Mouse (Mus musculus) midbrain, embryonic 13.5 days (tissue): ENCODE data around the gene Dctn1. TPM values are rescaled to one million over a fixed set of nuclear protein-coding genes. Genes with fewer than 3 reads are reported as not detected.

Experiments used
- ATAC-seq: fragments of 200-750 bp; cut with Nextera tagmentation; 2 replicates; pipeline ENCODE4 v1.8.0; 2017; ENCODE audit warnings: mild to moderate bottlenecking, moderate TSS enrichment, moderate library complexity
- H3K27ac ChIP-seq: fragments of 300-500 bp; sonication (generic); 2 replicates; pipeline ENCODE4 v1.5.1; 2015; ENCODE audit warnings: inconsistent platforms, mild to moderate bottlenecking, moderate library complexity
- H3K27me3 ChIP-seq: fragments of 300-500 bp; sonication (generic); 2 replicates; pipeline ENCODE4 v1.6.1; 2015; ENCODE audit warnings: mild to moderate bottlenecking, inconsistent platforms
- H3K36me3 ChIP-seq: fragments of 300-500 bp; sonication (generic); 2 replicates; pipeline ENCODE4 v1.6.1; 2015; ENCODE audit warnings: mild to moderate bottlenecking, inconsistent platforms
- H3K4me1 ChIP-seq: fragments of 300-500 bp; sonication (generic); replicated peaks from 2 replicates; pipeline ENCODE4 v1.6.1; 2015; ENCODE audit warnings: inconsistent platforms
- H3K4me2 ChIP-seq: fragments of 300-500 bp; sonication (generic); replicated peaks from 2 replicates; pipeline ENCODE4 v1.6.1; 2015; ENCODE audit warnings: moderate library complexity, mild to moderate bottlenecking, inconsistent platforms
- H3K4me3 ChIP-seq: fragments of 300-500 bp; sonication (generic); replicated peaks from 2 replicates; pipeline ENCODE4 v1.5.1; 2015; ENCODE audit warnings: mild to moderate bottlenecking, inconsistent platforms
- H3K9ac ChIP-seq: fragments of 300-500 bp; sonication (generic); replicated peaks from 2 replicates; pipeline ENCODE4 v1.6.1; 2015; ENCODE audit warnings: mild to moderate bottlenecking, inconsistent platforms
- H3K9me3 ChIP-seq: fragments of 300-500 bp; sonication (generic); 2 replicates; pipeline ENCODE4 v1.6.1; 2016; ENCODE audit warnings: mild to moderate bottlenecking, inconsistent platforms
- WGBS: fragments of 180-500 bp; shearing (Covaris S2); methylation state at CpG from one replicate; pipeline ENCODE4 v1.1.7; 2015; 5-methylcytosine and 5-hydroxymethylcytosine counted together
- polyA plus RNA-seq: library from polyadenylated mRNA; unstranded; fragments of >200 nt; fragmentation: Nextera tagmentation; extraction: Ambion mirVana; gene quantifications from 2 replicates; pipeline ENCODE4 v1.2.1, GENCODE M21; 2015

Gene Dctn1
- polyA plus RNA-seq, 1 experiment from 2014 or later: 140 TPM

DNA sequence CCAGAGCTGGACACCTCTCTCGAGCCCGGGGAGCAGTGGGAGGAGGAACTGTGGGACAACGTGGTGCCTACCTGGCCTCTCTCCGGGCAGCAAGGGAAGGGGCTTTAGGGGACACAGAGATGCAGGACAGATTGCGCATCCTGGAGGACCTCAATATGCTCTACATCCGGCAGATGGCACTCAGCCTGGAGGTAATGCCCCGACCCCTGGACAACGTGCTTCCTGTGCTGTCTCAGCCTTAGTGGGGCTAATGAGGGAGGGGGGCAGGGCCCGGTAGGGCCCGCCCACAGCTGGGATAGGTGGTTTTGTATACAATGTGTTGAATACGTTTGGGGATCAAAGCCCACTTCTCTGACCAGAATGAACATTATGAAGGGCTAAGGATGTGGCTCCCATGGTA lies 27.7 kb upstream of the Dctn1 start:
- Histone ChIP-seq H3K4me1 (peaks cover 54% of the 10 kb centered on the region), H3K27ac (peak overlapping the region; percentile 93), H3K9me3 (no peaks in the 10 kb centered on the region), H3K9ac (peak overlapping the region; percentile 80), H3K4me3 (peak overlapping the region; percentile 47), H3K27me3 (peaks cover 21% of the 10 kb centered on the region), H3K4me2 (peak overlapping the region; percentile 67), H3K36me3 (no peaks in the 10 kb centered on the region)
- peak; percentile 29 for ATAC-seq
- WGBS: under 1% methylated on average over 11 of the region's 11 CpGs

DNA sequence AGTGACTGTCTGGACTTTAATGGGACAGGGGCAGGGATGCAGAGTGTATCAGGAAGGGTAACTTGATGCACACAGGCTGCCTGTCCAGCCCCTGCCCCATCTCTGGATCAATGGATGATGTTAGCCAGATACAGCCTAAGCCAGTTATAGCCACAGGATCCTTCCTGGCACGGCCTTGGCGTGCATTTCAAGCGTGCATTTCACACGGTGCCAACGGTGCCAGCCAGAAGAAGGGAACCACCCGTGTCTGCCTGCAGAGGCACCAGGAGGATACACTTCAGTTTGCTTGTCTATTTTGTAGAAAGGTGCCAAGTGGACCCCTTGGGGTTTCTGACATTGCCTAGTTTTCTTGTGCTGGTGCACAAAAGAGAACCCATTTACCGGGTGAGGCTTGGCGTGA lies 25.7 kb upstream of the Dctn1 start:
- 96% methylated on average over 8 of the region's 8 CpGs for WGBS
- H3K27me3 ChIP-seq: peaks cover 18% of the 10 kb centered on the region
- no peak for ATAC-seq
- peaks cover 55% of the 10 kb centered on the region for H3K4me1 ChIP-seq
- no peak overlapping the region for H3K4me2 ChIP-seq
- no peaks in the 10 kb centered on the region for H3K9me3 ChIP-seq
- H3K4me3 ChIP-seq: no peak overlapping the region
- no peak overlapping the region for H3K27ac ChIP-seq
- no peaks in the 10 kb centered on the region for H3K36me3 ChIP-seq
- no peak overlapping the region for H3K9ac ChIP-seq

DNA sequence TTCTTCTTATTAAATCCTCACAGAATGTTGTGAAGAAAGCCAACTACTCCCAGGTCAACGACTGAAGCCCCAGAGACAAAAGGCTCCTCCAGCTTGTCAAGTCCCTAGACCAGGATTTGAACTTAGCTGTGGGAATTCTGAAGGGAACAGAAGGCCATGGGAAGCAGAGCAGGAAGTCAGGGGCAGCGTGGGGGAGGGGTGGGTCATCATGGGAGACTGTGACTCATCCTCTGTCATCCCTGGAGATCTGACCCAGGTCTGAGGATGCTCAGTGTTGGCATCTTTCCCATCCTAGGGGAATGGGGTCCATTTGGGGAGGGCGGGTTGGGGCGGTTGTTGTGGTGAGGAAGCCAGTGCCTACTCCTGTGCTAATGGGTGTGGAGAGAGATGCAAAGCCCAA lies 24.1 kb upstream of the Dctn1 start:
- peak overlapping the region; percentile 66 for H3K4me2 ChIP-seq
- ATAC-seq: no peak
- H3K27me3 ChIP-seq: 0 out of 2 replicates have a peak, but pooled peaks cover 2% of the 10 kb centered on the region
- peak overlapping the region; percentile 65 for H3K9ac ChIP-seq
- H3K36me3 ChIP-seq: 0 out of 2 replicates have a peak, but pooled peaks cover under 1% of the 10 kb centered on the region
- H3K9me3 ChIP-seq: no peaks in the 10 kb centered on the region
- WGBS: 29% methylated on average over 4 of the region's 4 CpGs
- no peak overlapping the region; the same call in 1 of the 2 replicates for H3K4me3 ChIP-seq
- H3K4me1 ChIP-seq: peaks cover 43% of the 10 kb centered on the region
- H3K27ac ChIP-seq: no peak overlapping the region

DNA sequence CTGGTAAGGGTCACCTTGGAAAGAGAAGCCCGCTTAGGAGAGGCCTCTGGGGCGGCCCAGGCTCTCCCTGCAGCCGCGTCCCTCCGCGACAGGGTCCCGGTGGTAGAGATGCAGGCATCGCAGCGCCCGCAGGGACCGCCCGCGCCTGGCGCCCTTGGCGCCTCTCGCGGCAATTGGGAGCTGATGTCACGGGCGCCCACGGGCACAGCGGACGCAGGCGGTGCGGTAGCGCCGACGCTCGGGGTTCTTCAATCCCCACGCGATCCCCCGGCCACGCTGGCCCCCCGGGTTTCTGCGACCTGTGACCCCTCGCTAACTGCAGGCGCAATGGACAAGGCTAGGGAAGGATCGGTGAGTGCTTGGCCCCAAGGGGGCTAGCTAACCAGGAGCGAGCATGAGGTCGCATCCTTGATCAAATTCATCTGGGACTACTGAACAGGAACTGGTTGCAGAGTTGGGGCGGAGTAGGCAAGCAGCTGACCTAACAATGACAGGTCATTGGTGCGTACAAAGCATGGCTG lies 23.4 kb upstream of the Dctn1 start:
- no peaks in the 10 kb centered on the region for H3K9me3 ChIP-seq
- no peak overlapping the region for H3K27ac ChIP-seq
- 2% methylated on average over 41 of the region's 41 CpGs for WGBS
- H3K4me3 ChIP-seq: peak overlapping the region; percentile 37
- peak overlapping the region; percentile 66 for H3K4me2 ChIP-seq
- H3K9ac ChIP-seq: peak overlapping the region; percentile 65
- 0 out of 2 replicates have a peak, but pooled peaks cover 2% of the 10 kb centered on the region for H3K27me3 ChIP-seq
- ATAC-seq: no peak
- peaks cover 37% of the 10 kb centered on the region for H3K4me1 ChIP-seq
- 0 out of 2 replicates have a peak, but pooled peaks cover 4% of the 10 kb centered on the region for H3K36me3 ChIP-seq

DNA sequence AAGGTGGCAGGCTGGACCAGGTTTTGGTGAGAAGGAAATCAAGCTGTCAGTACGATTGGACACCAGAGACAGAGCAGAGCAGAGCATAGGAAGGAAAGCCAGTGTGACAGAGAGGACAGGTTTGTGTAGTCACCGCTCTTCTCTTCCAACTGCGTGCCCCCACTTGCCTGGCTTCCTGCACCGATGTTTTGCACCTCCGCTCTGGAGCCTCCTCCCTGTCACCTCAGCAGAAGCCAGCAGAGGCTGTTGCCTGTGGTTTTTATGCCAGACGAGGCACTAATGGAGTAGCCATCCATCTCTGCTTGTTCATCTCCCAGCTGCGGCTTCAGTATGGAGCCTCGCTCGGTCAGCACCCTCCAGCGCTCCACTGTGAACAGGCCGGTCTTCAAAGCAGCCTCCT lies 22.8 kb upstream of the Dctn1 start:
- no peak overlapping the region for H3K4me3 ChIP-seq
- WGBS: 51% methylated on average over 11 of the region's 11 CpGs
- peak overlapping the region; percentile 66; the same call in 1 of the 2 replicates for H3K4me2 ChIP-seq
- H3K4me1 ChIP-seq: peaks cover 31% of the 10 kb centered on the region
- no peak overlapping the region for H3K27ac ChIP-seq
- H3K27me3 ChIP-seq: 0 out of 2 replicates have a peak, but pooled peaks cover 2% of the 10 kb centered on the region
- no peak for ATAC-seq
- H3K36me3 ChIP-seq: peaks cover 9% of the 10 kb centered on the region; the same call in 1 of the 2 replicates
- H3K9ac ChIP-seq: no peak overlapping the region
- H3K9me3 ChIP-seq: no peaks in the 10 kb centered on the region

DNA sequence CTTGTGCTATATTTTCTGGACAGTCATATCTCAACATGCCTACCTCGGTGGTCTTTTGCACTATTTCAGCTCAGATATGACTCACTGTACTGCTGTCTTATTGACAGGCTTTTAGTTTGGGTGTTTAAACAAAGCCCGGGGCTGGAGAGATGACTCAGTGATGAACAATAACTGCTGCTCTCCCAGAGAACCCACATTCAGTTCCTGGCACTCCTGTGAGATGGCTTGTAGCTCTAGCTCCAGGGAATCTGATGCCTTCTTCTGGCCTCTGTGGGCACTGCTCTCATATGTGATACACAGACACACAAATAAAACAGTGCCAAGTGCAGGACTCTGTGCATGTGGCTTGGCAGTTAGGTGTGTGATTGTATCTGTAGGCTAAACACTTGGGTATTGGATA lies 20.5 kb upstream of the Dctn1 start:
- ATAC-seq: no peak
- 91% methylated on average over 2 of the region's 2 CpGs for WGBS

DNA sequence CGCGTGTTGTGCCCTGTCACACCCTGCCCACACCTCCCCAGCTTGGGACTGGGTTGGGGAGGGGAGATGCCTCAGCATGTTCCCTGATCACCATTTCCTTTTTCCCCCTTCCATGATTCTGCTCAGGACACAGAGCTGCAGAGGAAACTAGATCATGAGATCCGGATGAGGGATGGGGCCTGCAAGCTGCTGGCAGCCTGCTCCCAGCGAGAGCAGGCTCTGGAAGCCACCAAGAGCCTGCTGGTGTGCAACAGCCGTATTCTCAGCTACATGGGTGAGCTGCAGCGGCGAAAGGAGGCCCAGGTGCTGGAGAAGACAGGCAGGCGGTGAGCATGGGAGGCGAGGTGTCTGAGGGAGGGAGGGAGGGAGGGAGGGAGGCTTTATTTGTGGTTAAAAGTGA lies 19.9 kb upstream of the Dctn1 start:
- Histone ChIP-seq H3K36me3 (peaks cover 22% of the 10 kb centered on the region), H3K4me2 (no peak overlapping the region), H3K4me1 (peaks cover 15% of the 10 kb centered on the region), H3K4me3 (no peak overlapping the region), H3K27me3 (0 out of 2 replicates have a peak, but pooled peaks cover 2% of the 10 kb centered on the region), H3K27ac (no peak overlapping the region), H3K9ac (no peak overlapping the region; the same call in 1 of the 2 replicates), H3K9me3 (no peaks in the 10 kb centered on the region)
- no peak for ATAC-seq
- WGBS: 76% methylated on average over 9 of the region's 9 CpGs

More for the DNA sequence above, 20.5 kb upstream of the Dctn1 start:
- H3K4me2 ChIP-seq: no peak overlapping the region
- no peak overlapping the region for H3K9ac ChIP-seq
- peaks cover 21% of the 10 kb centered on the region for H3K36me3 ChIP-seq
- H3K4me1 ChIP-seq: peaks cover 15% of the 10 kb centered on the region
- H3K9me3 ChIP-seq: no peaks in the 10 kb centered on the region
- no peak overlapping the region for H3K27ac ChIP-seq
- H3K4me3 ChIP-seq: no peak overlapping the region
- 0 out of 2 replicates have a peak, but pooled peaks cover 2% of the 10 kb centered on the region for H3K27me3 ChIP-seq

DNA sequence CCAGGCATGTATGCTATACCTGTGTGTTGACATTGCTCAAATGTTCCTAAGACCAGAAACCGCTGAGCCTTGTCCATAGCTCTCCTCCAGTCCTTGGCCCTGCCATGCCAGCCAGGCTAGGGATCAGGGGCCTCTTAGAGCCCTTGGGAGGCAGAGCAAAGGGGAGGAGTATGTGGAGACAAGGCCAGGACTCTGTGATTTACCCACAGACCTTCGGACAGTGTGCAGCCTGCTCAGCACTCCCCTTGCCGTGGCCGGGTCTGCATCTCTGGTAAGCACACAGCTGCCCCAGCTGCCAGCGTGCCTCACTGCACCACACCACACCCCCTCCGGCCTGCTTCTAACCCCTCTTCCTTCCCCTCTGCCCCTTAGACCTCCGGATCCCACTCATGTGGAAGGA lies 18.4 kb upstream of the Dctn1 start:
- Histone ChIP-seq H3K9me3 (no peaks in the 10 kb centered on the region), H3K4me1 (peaks cover 18% of the 10 kb centered on the region), H3K4me3 (no peak overlapping the region), H3K27ac (no peak overlapping the region), H3K36me3 (peaks cover 23% of the 10 kb centered on the region), H3K4me2 (no peak overlapping the region), H3K9ac (no peak overlapping the region), H3K27me3 (no peaks in the 10 kb centered on the region)
- no peak for ATAC-seq
- WGBS: 41% methylated on average over 7 of the region's 7 CpGs

DNA sequence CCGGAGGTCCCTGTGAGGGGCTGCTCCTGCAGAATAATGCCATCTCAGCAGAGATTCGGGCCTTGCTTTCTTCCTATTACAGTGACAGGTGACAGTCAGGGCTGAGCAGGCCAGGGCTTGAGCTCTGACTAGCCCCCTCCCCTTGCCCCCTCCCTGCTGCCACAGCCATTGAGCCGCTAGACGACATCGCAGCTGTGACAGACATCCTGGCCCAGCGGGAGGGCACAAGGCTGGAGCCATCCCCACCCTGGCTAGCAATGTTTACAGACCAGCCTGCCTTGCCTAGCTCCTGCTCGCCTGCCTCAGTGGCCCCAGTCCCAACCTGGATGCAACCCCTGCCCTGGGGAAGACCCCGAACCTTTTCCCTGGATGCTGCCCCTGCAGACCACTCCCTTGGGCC lies 14.0 kb upstream of the Dctn1 start:
- H3K9me3 ChIP-seq: no peaks in the 10 kb centered on the region
- H3K4me2 ChIP-seq: no peak overlapping the region
- H3K36me3 ChIP-seq: peaks cover 35% of the 10 kb centered on the region
- H3K4me3 ChIP-seq: no peak overlapping the region
- H3K27me3 ChIP-seq: no peaks in the 10 kb centered on the region
- peak overlapping the region; percentile 48 for H3K9ac ChIP-seq
- 27% methylated on average over 8 of the region's 8 CpGs for WGBS
- ATAC-seq: no peak
- peaks cover 32% of the 10 kb centered on the region for H3K4me1 ChIP-seq
- no peak overlapping the region for H3K27ac ChIP-seq

DNA sequence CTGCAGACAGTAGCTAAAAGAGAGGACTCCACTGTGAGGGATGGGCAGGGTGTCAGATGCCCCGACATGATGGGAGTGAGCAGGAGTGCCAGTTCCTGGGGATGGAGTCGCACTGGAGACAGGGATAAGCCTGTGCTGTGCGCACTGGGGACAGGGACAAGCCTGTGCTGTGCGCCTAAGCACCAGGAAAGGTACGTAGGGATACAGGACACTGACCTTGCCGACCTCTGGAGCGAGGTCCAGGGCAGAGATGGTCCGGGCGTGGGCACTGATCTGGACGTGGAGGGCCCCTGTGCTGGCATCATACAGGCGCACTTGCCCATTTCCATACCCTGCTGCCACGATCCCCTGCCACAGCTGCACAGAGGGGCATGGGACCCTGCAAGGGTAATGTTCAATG lies 12.7 kb upstream of the Dctn1 start:
- H3K27ac ChIP-seq: no peak overlapping the region
- H3K4me2 ChIP-seq: no peak overlapping the region
- WGBS: 90% methylated on average over 12 of the region's 12 CpGs
- H3K4me3 ChIP-seq: no peak overlapping the region
- no peaks in the 10 kb centered on the region for H3K9me3 ChIP-seq
- H3K4me1 ChIP-seq: peaks cover 32% of the 10 kb centered on the region
- ATAC-seq: no peak
- H3K27me3 ChIP-seq: no peaks in the 10 kb centered on the region
- H3K36me3 ChIP-seq: peaks cover 26% of the 10 kb centered on the region
- H3K9ac ChIP-seq: no peak overlapping the region

DNA sequence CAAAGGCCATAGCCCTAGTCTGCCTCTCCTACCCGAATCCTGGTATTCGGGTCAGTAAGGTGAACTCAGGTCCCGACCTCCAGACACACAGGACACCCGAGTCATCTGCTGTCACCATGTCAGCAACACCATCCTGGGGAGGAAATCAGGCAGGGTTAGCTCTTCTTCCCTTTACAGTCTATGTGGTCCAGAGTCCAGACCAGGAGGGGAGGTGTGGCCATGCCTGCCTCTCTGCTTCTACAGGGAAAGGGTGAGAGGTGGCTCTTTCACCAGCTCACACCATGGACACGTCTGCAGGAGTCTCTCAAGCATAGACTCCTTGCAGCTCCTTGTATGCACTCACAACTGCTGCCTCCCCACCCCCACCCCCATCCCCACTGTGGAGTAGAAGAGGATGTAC lies 12.2 kb upstream of the Dctn1 start:
- peaks cover 32% of the 10 kb centered on the region for H3K4me1 ChIP-seq
- H3K9ac ChIP-seq: no peak overlapping the region
- 84% methylated on average over 5 of the region's 5 CpGs for WGBS
- ATAC-seq: no peak
- no peaks in the 10 kb centered on the region for H3K9me3 ChIP-seq
- H3K4me3 ChIP-seq: no peak overlapping the region
- H3K27ac ChIP-seq: no peak overlapping the region
- no peak overlapping the region for H3K4me2 ChIP-seq
- no peaks in the 10 kb centered on the region for H3K27me3 ChIP-seq
- H3K36me3 ChIP-seq: peaks cover 23% of the 10 kb centered on the region

DNA sequence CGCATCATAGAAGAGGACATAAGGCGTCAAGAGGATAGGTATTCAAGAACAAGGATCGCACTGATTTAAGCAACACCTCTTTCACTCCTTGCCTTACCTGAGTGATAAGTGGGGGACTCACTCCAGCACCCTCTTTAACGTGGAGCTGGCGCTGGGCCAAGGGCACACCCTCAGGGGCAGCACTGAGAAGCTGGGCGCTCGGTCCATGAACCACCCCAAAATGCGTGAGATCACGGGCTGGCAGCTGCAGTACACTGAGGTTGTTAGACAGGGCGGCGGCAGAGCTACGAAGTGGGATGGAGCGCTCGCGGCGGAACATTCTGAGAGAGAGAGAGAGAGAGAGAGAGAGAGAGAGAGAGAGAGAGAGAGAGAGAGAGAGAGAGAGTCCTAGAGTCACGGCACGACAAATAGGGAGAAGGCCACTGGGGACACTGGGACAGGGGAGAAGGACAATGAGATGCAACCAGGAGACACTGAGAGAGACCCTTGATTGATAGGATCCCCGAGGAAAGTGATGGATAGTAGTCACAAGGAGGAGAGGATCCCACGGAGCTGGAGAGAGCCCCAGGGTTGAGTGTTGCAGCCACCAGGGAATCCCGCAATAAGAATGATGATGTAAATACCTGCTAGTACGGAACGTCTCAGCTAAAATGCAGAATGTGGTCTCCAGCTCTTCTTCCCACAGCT lies 10.0 kb upstream of the Dctn1 start:
- peak; percentile 59 for ATAC-seq

More for the DNA sequence above, 10.0 kb upstream of the Dctn1 start:
- Histone ChIP-seq H3K4me1 (peaks cover 32% of the 10 kb centered on the region), H3K9me3 (no peaks in the 10 kb centered on the region), H3K9ac (peak overlapping the region; percentile 68), H3K27me3 (peaks cover 9% of the 10 kb centered on the region), H3K4me3 (peak overlapping the region; percentile 62), H3K27ac (peak overlapping the region; percentile 47; the same call in 1 of the 2 replicates), H3K4me2 (peak overlapping the region; percentile 85), H3K36me3 (peaks cover 14% of the 10 kb centered on the region)
- WGBS: 9% methylated on average over 23 of the region's 23 CpGs
